Mouse (Mus musculus) lung, postnatal 0 days (tissue): ENCODE results near the gene Olfr1238. TPM values are rescaled to one million over a fixed set of nuclear protein-coding genes. Genes with fewer than 3 reads are reported as not detected.

Experiments used
- ATAC-seq: fragments of 200-750 bp; cut with Nextera tagmentation; 2 replicates; pipeline ENCODE4 v1.8.0; 2017; ENCODE audit warnings: moderate library complexity
- DNase-seq: peaks from one replicate; pipeline ENCODE4 v3.0.0-alpha.2; 2016; ENCODE audit warnings: low spot score
- H3K27ac ChIP-seq: fragments of 300-500 bp; sonication (generic); 2 replicates; pipeline ENCODE4 v1.5.1; 2014; ENCODE audit warnings: antibody characterized with exemption, mild to moderate bottlenecking, low read length, mixed read lengths
- H3K27me3 ChIP-seq: fragments of 300-500 bp; sonication (generic); replicated peaks from 2 replicates; pipeline ENCODE4 v1.6.1; 2014; ENCODE audit warnings: low read length, mixed read lengths; ENCODE audit not compliant: insufficient read depth
- H3K36me3 ChIP-seq: fragments of 300-500 bp; sonication (generic); 2 replicates; pipeline ENCODE4 v1.6.1; 2014; ENCODE audit warnings: low read length, mixed read lengths; ENCODE audit not compliant: insufficient read depth
- H3K4me1 ChIP-seq: fragments of 300-500 bp; sonication (generic); 2 replicates; pipeline ENCODE4 v1.6.1; 2014; ENCODE audit warnings: antibody characterized with exemption, low read depth, low read length, mixed read lengths; ENCODE audit not compliant: insufficient read depth
- H3K4me2 ChIP-seq: fragments of 300-500 bp; sonication (generic); replicated peaks from 2 replicates; pipeline ENCODE4 v1.6.1; 2014; ENCODE audit warnings: low read depth, mild to moderate bottlenecking, low read length, moderate library complexity, mixed read lengths
- H3K4me3 ChIP-seq: fragments of 300-500 bp; sonication (generic); 2 replicates; pipeline ENCODE4 v1.5.1; 2014; ENCODE audit warnings: low read depth, low read length
- H3K9ac ChIP-seq: fragments of 300-500 bp; sonication (generic); replicated peaks from 2 replicates; pipeline ENCODE4 v1.6.1; 2014; ENCODE audit warnings: low read depth, mild to moderate bottlenecking
- H3K9me3 ChIP-seq: fragments of 300-500 bp; sonication (generic); 2 replicates; pipeline ENCODE4 v1.6.1; 2016; ENCODE audit warnings: low read length, mixed read lengths
- CTCF ChIP-seq: IDR thresholded peaks from 2 replicates; pipeline ENCODE4 v1.5.1; 2016; ENCODE audit warnings: antibody characterized with exemption, mild to moderate bottlenecking
- EP300 ChIP-seq: IDR thresholded peaks from 2 replicates; pipeline ENCODE4 v1.6.1; 2016; ENCODE audit warnings: antibody characterized with exemption, mild to moderate bottlenecking, control low read depth
- WGBS: fragments of 180-500 bp; shearing (Covaris S2); extraction: QIAGEN DNeasy Blood & Tissue Kit; methylation state at CpG from one replicate; pipeline ENCODE4 v1.1.7; 2014; 5-methylcytosine and 5-hydroxymethylcytosine counted together
- polyA plus RNA-seq: library from polyadenylated mRNA; unstranded; fragments of >200 nt; fragmentation: Nextera tagmentation; extraction: Ambion mirVana; gene quantifications from 2 replicates; pipeline ENCODE4 v1.2.1, GENCODE M21; 2015

Olfr1238 gene
- polyA plus RNA-seq = not detected in 2 replicates

GRCm38 (mm10) chr2:89409576-89409975 lies at the start of gene Olfr1238:
Gene Olfr1238, minus strand, starts transcription at chr2:89409676.
- Histone ChIP-seq H3K36me3 (no peaks in the 10 kb centered on the region), H3K27ac (no peak within 1 kb of the TSS), H3K4me2 (no peak within 1 kb of the TSS), H3K9ac (no peak within 1 kb of the TSS), H3K4me1 (no peaks in the 10 kb centered on the region), H3K27me3 (no peaks in the 10 kb centered on the region), H3K4me3 (no peak within 1 kb of the TSS), H3K9me3 (no peaks in the 10 kb centered on the region)
- no peak for ATAC-seq
- TF ChIP-seq CTCF (no peak), EP300 (no peak)
- WGBS = 87% methylated on average over 2 of the region's 2 CpGs
- no peak for DNase-seq

GRCm38 (mm10) chr2:89442900-89443299 lies 33.4 kb upstream of the Olfr1238 start, which contains the start of gene Olfr1240:
Gene Olfr1240, minus strand, starts transcription at chr2:89443000.
- WGBS = 70% methylated on average over 3 of the region's 3 CpGs
- Histone ChIP-seq H3K4me3 (no peak within 1 kb of the TSS), H3K4me1 (no peaks in the 10 kb centered on the region), H3K36me3 (no peaks in the 10 kb centered on the region), H3K9me3 (no peaks in the 10 kb centered on the region), H3K27me3 (no peaks in the 10 kb centered on the region), H3K9ac (no peak within 1 kb of the TSS), H3K27ac (no peak within 1 kb of the TSS), H3K4me2 (no peak within 1 kb of the TSS)
- TF ChIP-seq CTCF = no peak
- TF ChIP-seq EP300 = no peak
- ATAC-seq = no peak
- no peak for DNase-seq

- H3K27ac ChIP-seq = no peak within 1 kb of the TSS
- H3K4me1 ChIP-seq = no peaks in the 10 kb centered on the region
- H3K36me3 ChIP-seq = no peaks in the 10 kb centered on the region
- TF ChIP-seq CTCF = no peak
- no peak for TF ChIP-seq EP300
- H3K4me3 ChIP-seq = no peak within 1 kb of the TSS
- DNase-seq (no peak), ATAC-seq (no peak)
- H3K4me2 ChIP-seq = no peak within 1 kb of the TSS
- H3K9ac ChIP-seq = no peak within 1 kb of the TSS
- 87% methylated on average over 2 of the region's 2 CpGs for WGBS
- H3K9me3 ChIP-seq = no peaks in the 10 kb centered on the region
- no peaks in the 10 kb centered on the region for H3K27me3 ChIP-seq
Observed at GRCm38 (mm10) chr2:89420307-89420706, 10.8 kb upstream of the Olfr1238 start, which contains the start of gene Olfr1239. Gene Olfr1239, minus strand, starts transcription at chr2:89420407.

GRCm38 (mm10) chr2:89414557-89414956 lies 5.1 kb upstream of the Olfr1238 start:
- 82% methylated on average over 1 of the region's 1 CpGs for WGBS
- Histone ChIP-seq H3K9me3 (no peaks in the 10 kb centered on the region), H3K36me3 (no peaks in the 10 kb centered on the region), H3K4me3 (no peak overlapping the region), H3K27ac (no peak overlapping the region), H3K27me3 (no peaks in the 10 kb centered on the region), H3K9ac (no peak overlapping the region), H3K4me1 (no peaks in the 10 kb centered on the region), H3K4me2 (no peak overlapping the region)
- DNase-seq (no peak), ATAC-seq (no peak)
- no peak for TF ChIP-seq CTCF
- no peak for TF ChIP-seq EP300

GRCm38 (mm10) chr2:89400882-89401281 lies 8.6 kb downstream of the Olfr1238 start:
- no peaks in the 10 kb centered on the region for H3K27me3 ChIP-seq
- no peaks in the 10 kb centered on the region for H3K4me1 ChIP-seq
- no peak for TF ChIP-seq CTCF
- TF ChIP-seq EP300 = no peak
- H3K27ac ChIP-seq = no peak overlapping the region
- H3K36me3 ChIP-seq = no peaks in the 10 kb centered on the region
- no peak for DNase-seq
- H3K4me2 ChIP-seq = no peak overlapping the region
- H3K9me3 ChIP-seq = no peaks in the 10 kb centered on the region
- H3K9ac ChIP-seq = no peak overlapping the region
- H3K4me3 ChIP-seq = no peak overlapping the region
- WGBS = 82% methylated on average over 1 of the region's 1 CpGs
- no peak for ATAC-seq

- Histone ChIP-seq H3K4me3 (no peak within 1 kb of the TSS), H3K27ac (no peak within 1 kb of the TSS), H3K9me3 (no peaks in the 10 kb centered on the region), H3K4me2 (no peak within 1 kb of the TSS), H3K9ac (no peak within 1 kb of the TSS), H3K36me3 (no peaks in the 10 kb centered on the region), H3K27me3 (no peaks in the 10 kb centered on the region), H3K4me1 (no peaks in the 10 kb centered on the region)
- TF ChIP-seq CTCF = no peak
- no peak for TF ChIP-seq EP300
- no peak for DNase-seq
- no peak for ATAC-seq
- WGBS = 83% methylated on average over 4 of the region's 4 CpGs
Observed at GRCm38 (mm10) chr2:89364765-89365164, 44.7 kb downstream of the Olfr1238 start, which contains the start of gene Olfr1234. Gene Olfr1234, minus strand, starts transcription at chr2:89364865.

Other genes with a start within 250 kb of the Olfr1238 start
- gene Olfr1224-ps1, start 245.6 kb downstream of the Olfr1238 start, polyA plus RNA-seq = not detected in 2 replicates
- not detected in 2 replicates for gene Olfr1225, start 235.0 kb downstream of the Olfr1238 start, polyA plus RNA-seq
- not detected in 2 replicates for gene Olfr1226, start 209.6 kb downstream of the Olfr1238 start, polyA plus RNA-seq
- not detected in 2 replicates for gene Olfr1228, start 155.6 kb downstream of the Olfr1238 start, polyA plus RNA-seq
- gene Olfr1229, start 121.7 kb downstream of the Olfr1238 start, polyA plus RNA-seq = not detected in 2 replicates
- not detected in 2 replicates for gene Olfr1230, start 112.4 kb downstream of the Olfr1238 start, polyA plus RNA-seq
- not detected in 2 replicates for gene Olfr1231, start 102.6 kb downstream of the Olfr1238 start, polyA plus RNA-seq
- not detected in 2 replicates for gene Olfr1232, start 80.0 kb downstream of the Olfr1238 start, polyA plus RNA-seq
- gene Olfr1233, start 67.3 kb downstream of the Olfr1238 start, polyA plus RNA-seq = not detected in 2 replicates
- gene Olfr1234, start 44.8 kb downstream of the Olfr1238 start, polyA plus RNA-seq = not detected in 2 replicates
- not detected in 2 replicates for gene Olfr1239, start 10.7 kb upstream of the Olfr1238 start, polyA plus RNA-seq
- not detected in 2 replicates for gene Olfr1240, start 33.3 kb upstream of the Olfr1238 start, polyA plus RNA-seq
- gene Olfr1241, start 77.5 kb upstream of the Olfr1238 start, polyA plus RNA-seq = not detected in 2 replicates
- gene Olfr1242, start 88.7 kb upstream of the Olfr1238 start, polyA plus RNA-seq = not detected in 2 replicates
- gene Olfr1243, start 121.8 kb upstream of the Olfr1238 start, polyA plus RNA-seq = not detected in 2 replicates
- gene Olfr1245, start 168.8 kb upstream of the Olfr1238 start, polyA plus RNA-seq = not detected in 2 replicates
- not detected in 2 replicates for gene Olfr1246, start 183.5 kb upstream of the Olfr1238 start, polyA plus RNA-seq
- gene Olfr1247, start 204.5 kb upstream of the Olfr1238 start, polyA plus RNA-seq = not detected in 2 replicates
- not detected in 2 replicates for gene Olfr1248, start 208.6 kb upstream of the Olfr1238 start, polyA plus RNA-seq
- gene Olfr1249, start 225.3 kb upstream of the Olfr1238 start, polyA plus RNA-seq = not detected in 2 replicates